Mouse (Mus musculus): ENCODE results near the gene Rnaseh2a. TPM values are rescaled to one million over a fixed set of nuclear protein-coding genes. Genes with fewer than 3 reads are reported as not detected.

The Rnaseh2a gene
- total and polyA plus RNA-seq, 2 experiments from 2014 or later: 42.7 to 52.2 TPM

GRCm38 (mm10) chr8:84985049-84985683, 15.6 kb upstream of the Rnaseh2a start:
- 1% methylated on average over 23 of the region's 23 CpGs for WGBS
- ATAC-seq: no peak
- Histone ChIP-seq H3K9me3 (ENCODE audit: low read length) (no peaks in the 10 kb centered on the region), H3K4me2 (ENCODE audit: low read depth) (peak overlapping the region; percentile 98), H3K9ac (peak overlapping the region; percentile 61), H3K36me3 (ENCODE audit: insufficient read depth) (no peaks in the 10 kb centered on the region), H3K4me3 (ENCODE audit: low read depth, low read length) (peak overlapping the region; percentile 54), H3K27ac (ENCODE audit: low read depth, low read length) (peak overlapping the region; percentile 78), H3K4me1 (ENCODE audit: insufficient read depth) (peaks cover 15% of the 10 kb centered on the region), H3K27me3 (ENCODE audit: insufficient read depth, low read length) (no peaks in the 10 kb centered on the region; the same call in 1 of the 2 replicates)
- no peak for TF ChIP-seq CTCF (IDR thresholded peaks at IDR 0.05; ENCODE audit: low read depth)
- no peak for DNase-seq

GRCm38 (mm10) chr8:84984294-84985048, 14.9 kb upstream of the Rnaseh2a start:
- Histone ChIP-seq H3K36me3 (ENCODE audit: insufficient read depth) (no peaks in the 10 kb centered on the region), H3K9ac (0 out of 2 replicates have a peak overlapping the region, but pooled peaks have one; percentile 61), H3K9me3 (ENCODE audit: low read length) (no peaks in the 10 kb centered on the region), H3K27me3 (ENCODE audit: insufficient read depth, low read length) (no peaks in the 10 kb centered on the region; the same call in 1 of the 2 replicates), H3K4me1 (ENCODE audit: insufficient read depth) (peaks cover 18% of the 10 kb centered on the region), H3K27ac (ENCODE audit: low read depth, low read length) (peak overlapping the region; percentile 78; the same call in 1 of the 2 replicates), H3K4me2 (ENCODE audit: low read depth) (peak overlapping the region; percentile 98), H3K4me3 (ENCODE audit: low read depth, low read length) (peak overlapping the region; percentile 54)
- no peak for TF ChIP-seq CTCF (IDR thresholded peaks at IDR 0.05; ENCODE audit: low read depth)
- no peak for DNase-seq
- no peak for ATAC-seq
- 23% methylated on average over 16 of the region's 16 CpGs for WGBS

- Histone ChIP-seq H3K9me3 (ENCODE audit: low read length) (no peaks in the 10 kb centered on the region), H3K4me1 (ENCODE audit: insufficient read depth) (peaks cover 24% of the 10 kb centered on the region; the same call in 1 of the 2 replicates), H3K4me2 (ENCODE audit: low read depth) (no peak overlapping the region), H3K27me3 (ENCODE audit: insufficient read depth, low read length) (no peaks in the 10 kb centered on the region), H3K27ac (ENCODE audit: low read depth, low read length) (no peak overlapping the region), H3K9ac (no peak overlapping the region), H3K36me3 (ENCODE audit: insufficient read depth) (no peaks in the 10 kb centered on the region), H3K4me3 (ENCODE audit: low read depth, low read length) (no peak overlapping the region)
- 70% methylated on average over 3 of the region's 3 CpGs for WGBS
- ATAC-seq (no peak), DNase-seq (no peak)
- no peak for TF ChIP-seq CTCF (IDR thresholded peaks at IDR 0.05; ENCODE audit: low read depth)
Measured at GRCm38 (mm10) chr8:84982499-84983011, 13.0 kb upstream of the Rnaseh2a start.

GRCm38 (mm10) chr8:84981644-84982498, 12.3 kb upstream of the Rnaseh2a start:
- no peak for TF ChIP-seq CTCF (IDR thresholded peaks at IDR 0.05; ENCODE audit: low read depth)
- peaks cover 28% of the 10 kb centered on the region; the same call in 1 of the 2 replicates for H3K4me1 ChIP-seq (ENCODE audit: insufficient read depth)

GRCm38 (mm10) chr8:84980622-84981358, 11.2 kb upstream of the Rnaseh2a start:
- Histone ChIP-seq H3K9me3 (ENCODE audit: low read length) (no peaks in the 10 kb centered on the region), H3K4me2 (ENCODE audit: low read depth) (peak overlapping the region; percentile 81), H3K9ac (no peak overlapping the region), H3K4me1 (ENCODE audit: insufficient read depth) (peaks cover 29% of the 10 kb centered on the region; the same call in 1 of the 2 replicates), H3K27me3 (ENCODE audit: insufficient read depth, low read length) (no peaks in the 10 kb centered on the region), H3K4me3 (ENCODE audit: low read depth, low read length) (no peak overlapping the region), H3K36me3 (ENCODE audit: insufficient read depth) (no peaks in the 10 kb centered on the region), H3K27ac (ENCODE audit: low read depth, low read length) (0 out of 2 replicates have a peak overlapping the region, but pooled peaks have one; percentile 40)
- peak; percentile 34 for DNase-seq
- WGBS: 33% methylated on average over 11 of the region's 11 CpGs
- no peak for ATAC-seq
- TF ChIP-seq CTCF (IDR thresholded peaks at IDR 0.05; ENCODE audit: low read depth): no peak

More at GRCm38 (mm10) chr8:84981644-84982498, 12.3 kb upstream of the Rnaseh2a start:
- Histone ChIP-seq H3K9me3 (ENCODE audit: low read length) (no peaks in the 10 kb centered on the region), H3K9ac (no peak overlapping the region), H3K27ac (ENCODE audit: low read depth, low read length) (no peak overlapping the region), H3K4me3 (ENCODE audit: low read depth, low read length) (no peak overlapping the region), H3K4me2 (ENCODE audit: low read depth) (no peak overlapping the region), H3K27me3 (ENCODE audit: insufficient read depth, low read length) (no peaks in the 10 kb centered on the region), H3K36me3 (ENCODE audit: insufficient read depth) (no peaks in the 10 kb centered on the region)
- ATAC-seq (no peak), DNase-seq (no peak)
- 75% methylated on average over 15 of the region's 15 CpGs for WGBS

Measured in forebrain, postnatal 0 days (tissue).